Mouse (Mus musculus): ENCODE measurements around the gene Bcl2.

The Bcl2 gene

GRCm38 (mm10) chr1:106679800-106680515 lies 34.1 kb downstream of the Bcl2 start:
- no peak for DNase-seq (ENCODE audit: extremely low spot score, low read depth, low spot score)

DNA sequence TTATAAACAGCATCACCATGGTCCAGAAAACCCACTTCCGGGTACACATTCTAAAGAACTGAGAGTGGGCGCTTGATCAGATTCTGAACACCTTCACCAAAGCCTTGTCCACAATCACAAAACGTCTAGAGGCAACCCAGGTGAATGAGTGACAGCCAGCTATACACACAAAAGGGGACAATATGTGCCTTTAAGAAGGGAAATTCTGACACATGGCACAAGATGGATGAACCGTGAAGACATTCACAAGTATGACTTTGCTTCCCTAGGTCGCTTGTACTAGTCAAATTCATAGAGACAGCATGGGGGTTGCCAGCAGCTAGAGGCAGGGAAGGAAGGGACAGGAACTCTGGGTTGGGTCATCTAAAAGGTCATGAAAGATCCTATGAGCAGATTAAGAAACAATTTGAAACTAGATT lies 36.0 kb downstream of the Bcl2 start:
- DNase-seq (ENCODE audit: extremely low spot score, low read depth, low spot score) = no peak

DNA sequence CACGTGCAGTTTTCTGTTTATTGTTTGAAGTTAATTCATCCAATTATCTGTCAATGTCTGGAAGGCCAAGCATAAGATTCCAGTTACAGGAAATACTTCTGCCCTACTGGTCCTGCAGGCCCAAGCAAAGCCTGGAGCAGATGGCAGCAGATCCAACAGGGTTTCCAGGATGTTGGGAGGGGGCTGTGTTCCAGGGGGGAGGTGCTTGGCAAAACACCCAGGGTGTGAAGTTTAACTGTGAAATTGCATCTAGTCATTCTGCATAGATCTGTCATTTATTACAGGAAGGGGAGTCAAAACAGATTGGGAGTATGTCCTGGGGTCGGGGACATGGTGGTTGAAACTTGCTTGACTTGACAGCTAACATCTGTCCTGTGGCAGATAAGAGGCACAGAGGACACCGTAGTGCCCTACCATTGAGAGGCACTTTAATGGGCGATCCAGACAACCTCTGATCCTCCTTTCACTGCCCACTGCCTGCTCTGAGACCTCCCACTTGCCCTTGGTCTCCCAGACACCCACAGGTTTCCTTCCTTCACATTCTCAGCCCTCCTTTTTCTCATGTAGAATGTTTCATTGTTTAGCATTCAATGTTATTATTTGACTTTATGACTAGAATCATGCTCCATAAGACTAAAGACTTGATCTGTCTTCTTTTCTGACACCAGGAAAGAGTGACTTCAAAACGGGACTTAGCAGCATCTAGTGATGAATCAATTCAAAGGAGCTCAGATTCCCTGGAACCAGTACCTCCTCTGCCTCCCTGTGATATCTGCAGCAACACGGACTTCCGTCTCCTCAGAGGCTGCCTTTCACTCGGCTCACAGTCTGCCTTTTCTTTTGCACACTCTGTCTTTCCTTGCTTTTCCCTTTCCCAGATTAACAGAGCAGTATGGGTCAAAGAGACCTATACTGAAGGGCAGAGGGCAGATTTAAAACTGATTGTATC lies 47.7 kb downstream of the Bcl2 start:
- no peak for DNase-seq (ENCODE audit: extremely low spot score, low read depth, low spot score)

GRCm38 (mm10) chr1:106664978-106665377 lies 49.1 kb downstream of the Bcl2 start:
- DNase-seq (ENCODE audit: extremely low spot score, low read depth, low spot score) = no peak

DNA sequence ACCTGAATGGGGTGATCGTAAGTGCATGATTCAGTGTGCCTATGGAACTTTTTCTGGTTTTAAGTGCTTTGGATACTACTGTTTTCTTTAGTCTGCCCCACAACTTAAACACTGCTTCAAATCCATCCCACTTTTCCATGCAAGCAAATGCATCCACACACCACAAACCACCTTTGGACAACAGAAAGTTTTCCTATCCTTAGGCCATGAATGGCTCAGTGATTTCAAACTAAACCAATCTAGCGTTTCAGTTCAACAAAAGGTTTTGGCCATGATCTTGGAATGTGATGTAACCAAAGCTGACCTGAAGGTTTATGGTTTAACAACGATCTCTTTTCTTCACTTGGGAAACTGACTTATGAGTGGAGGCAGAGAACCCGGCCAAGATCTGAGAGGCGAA lies 51.6 kb downstream of the Bcl2 start:
- DNase-seq (ENCODE audit: extremely low spot score, low read depth, low spot score) = no peak

GRCm38 (mm10) chr1:106658293-106658847 lies 55.7 kb downstream of the Bcl2 start:
- DNase-seq (ENCODE audit: extremely low spot score, low read depth, low spot score) = no peak

DNA sequence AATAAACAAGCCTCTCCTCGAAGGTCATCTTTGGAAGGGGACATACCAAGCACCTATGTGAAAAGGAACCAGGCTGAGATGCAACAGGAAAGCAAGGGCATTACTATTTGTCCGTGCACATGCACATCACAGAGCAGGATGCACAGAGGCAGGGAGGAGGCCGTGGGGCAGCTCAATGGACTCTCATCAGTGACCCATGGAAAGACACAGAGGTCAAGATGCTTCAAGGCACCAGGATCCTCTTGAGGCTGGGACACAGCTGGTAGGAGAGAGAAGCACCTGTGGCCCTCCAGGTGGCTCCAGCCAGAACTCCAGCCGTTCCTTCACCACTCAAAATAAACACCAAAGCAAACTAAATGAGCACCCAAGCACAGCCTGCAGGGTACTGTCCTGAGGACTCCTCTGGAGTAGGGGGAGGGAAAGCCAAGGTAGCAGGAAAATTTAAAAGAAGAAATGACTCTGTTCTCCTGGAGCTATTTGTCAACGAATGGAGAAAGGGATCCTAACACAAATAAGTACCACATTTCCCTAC lies 57.8 kb downstream of the Bcl2 start:
- no peak for DNase-seq (ENCODE audit: extremely low spot score, low read depth, low spot score)

DNA sequence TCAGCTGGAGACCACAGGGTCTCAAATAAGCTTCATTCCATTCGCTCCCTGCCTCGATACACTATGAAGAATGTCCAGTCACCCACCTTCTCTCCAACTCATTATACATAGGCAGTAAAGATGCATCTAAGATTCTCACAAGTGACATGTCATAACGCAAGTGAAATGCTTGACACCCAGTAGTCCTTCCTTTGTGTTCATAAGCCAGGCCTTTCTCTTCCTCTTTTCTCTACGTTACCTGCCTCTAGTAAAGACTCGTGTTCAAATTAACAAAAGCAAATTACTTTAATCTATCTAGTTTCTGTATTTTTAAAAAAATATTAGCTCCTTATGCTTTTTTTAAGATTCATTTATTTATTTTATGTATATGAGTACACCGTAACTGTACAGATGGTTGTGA lies 59.8 kb downstream of the Bcl2 start:
- no peak for DNase-seq (ENCODE audit: extremely low spot score, low read depth, low spot score)

DNA sequence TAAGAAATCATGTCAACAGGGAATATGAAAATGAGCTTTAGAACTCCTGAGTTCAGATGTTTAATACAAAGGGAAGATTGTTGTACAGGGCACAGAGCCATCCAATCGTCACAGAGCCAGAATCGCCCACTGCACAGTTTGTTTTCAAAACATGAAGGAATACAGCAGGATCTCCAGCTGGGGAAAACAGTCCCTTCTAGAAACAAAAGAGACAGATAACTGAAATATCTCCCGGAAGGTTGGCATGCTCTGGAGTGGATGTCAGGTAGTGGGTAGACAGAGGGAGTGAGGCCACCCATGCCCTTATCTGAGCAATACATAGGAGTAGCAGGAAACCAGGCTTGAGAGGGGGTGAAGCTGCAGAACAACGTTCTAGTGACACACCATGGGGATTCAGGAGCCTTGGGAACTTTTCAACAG lies 60.6 kb downstream of the Bcl2 start:
- no peak for DNase-seq (ENCODE audit: extremely low spot score, low read depth, low spot score)

- no peak for DNase-seq (ENCODE audit: extremely low spot score, low read depth, low spot score)
Measured at GRCm38 (mm10) chr1:106651211-106651610, 62.9 kb downstream of the Bcl2 start.

GRCm38 (mm10) chr1:106650427-106650826 lies 63.6 kb downstream of the Bcl2 start:
- no peak for DNase-seq (ENCODE audit: extremely low spot score, low read depth, low spot score)

DNA sequence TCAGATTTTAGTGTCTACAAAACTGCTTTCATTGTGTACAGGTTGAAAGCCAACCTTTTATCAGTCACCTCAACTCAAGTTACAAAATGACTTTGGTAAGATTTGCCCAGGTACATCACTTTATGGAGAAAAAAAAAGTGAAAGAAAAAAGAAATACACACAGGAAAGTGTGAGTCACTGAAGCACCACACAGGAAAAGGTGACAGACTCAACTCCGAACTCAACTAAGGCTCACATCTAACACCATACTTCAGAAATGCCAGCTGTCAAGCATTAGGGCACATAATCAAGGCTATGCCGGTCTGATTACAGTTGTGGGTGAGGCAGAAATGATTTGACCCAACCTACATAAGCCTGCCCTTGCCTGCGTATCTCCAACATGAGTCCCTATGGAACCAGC lies 66.7 kb downstream of the Bcl2 start:
- DNase-seq (ENCODE audit: extremely low spot score, low read depth, low spot score) = no peak

DNA sequence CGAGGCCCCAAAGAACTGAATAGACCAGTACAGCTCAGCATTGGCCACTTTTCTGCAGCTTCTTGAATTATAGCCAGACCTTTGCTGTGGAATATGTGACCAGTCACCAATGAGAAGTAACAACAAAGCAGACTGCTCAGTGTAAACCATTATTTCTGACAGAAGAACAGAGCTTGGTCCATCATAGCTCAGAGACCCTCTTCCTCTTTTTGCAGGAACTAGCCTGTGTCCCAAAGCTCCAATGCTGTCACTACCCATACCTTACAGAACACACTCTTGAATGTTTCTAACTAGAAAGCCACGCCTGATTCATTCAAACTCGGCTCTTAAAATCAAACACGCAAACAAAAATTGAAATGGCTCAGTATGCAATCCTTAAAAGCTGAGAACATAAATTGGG lies 69.5 kb downstream of the Bcl2 start:
- no peak for DNase-seq (ENCODE audit: extremely low spot score, low read depth, low spot score)

- DNase-seq (ENCODE audit: extremely low spot score, low read depth, low spot score) = no peak
Measured at GRCm38 (mm10) chr1:106643527-106643926, 70.5 kb downstream of the Bcl2 start.

- DNase-seq (ENCODE audit: extremely low spot score, low read depth, low spot score) = no peak
Measured at GRCm38 (mm10) chr1:106640577-106640976, 73.5 kb downstream of the Bcl2 start.

GRCm38 (mm10) chr1:106637705-106638104 lies 76.4 kb downstream of the Bcl2 start:
- DNase-seq (ENCODE audit: extremely low spot score, low read depth, low spot score) = no peak

DNA sequence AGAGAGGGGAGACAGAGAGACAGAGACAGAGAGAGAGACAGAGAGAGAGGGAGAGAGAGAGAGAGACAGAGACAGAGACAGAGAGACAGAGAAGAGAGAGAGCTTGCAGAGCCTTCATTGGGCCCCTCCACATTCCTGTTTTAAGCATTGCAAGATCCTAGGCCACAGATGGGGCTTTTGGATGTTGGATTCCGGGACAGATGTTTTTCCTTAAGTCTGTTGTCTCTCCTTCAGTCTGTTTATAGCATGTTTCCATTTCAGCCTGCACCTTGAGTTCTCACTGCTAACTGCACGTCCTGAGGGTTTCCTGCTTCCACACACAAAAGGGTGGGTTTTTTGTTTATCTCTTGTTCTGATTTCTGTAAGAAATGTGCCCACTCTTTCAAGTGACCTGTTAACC lies 77.4 kb downstream of the Bcl2 start:
- no peak for DNase-seq (ENCODE audit: extremely low spot score, low read depth, low spot score)

- no peak for DNase-seq (ENCODE audit: extremely low spot score, low read depth, low spot score)
Measured at GRCm38 (mm10) chr1:106633207-106633606, 80.9 kb downstream of the Bcl2 start.

GRCm38 (mm10) chr1:106631869-106632463 lies 82.1 kb downstream of the Bcl2 start:
- DNase-seq (ENCODE audit: extremely low spot score, low read depth, low spot score) = no peak

GRCm38 (mm10) chr1:106630973-106631372 lies 83.1 kb downstream of the Bcl2 start:
- no peak for DNase-seq (ENCODE audit: extremely low spot score, low read depth, low spot score)

Data from hindlimb bud, embryonic 11.5 days (tissue).